Mouse (Mus musculus) stomach, embryonic 14.5 days (tissue): ENCODE measurements around the gene Inppl1. TPM values are rescaled to one million over a fixed set of nuclear protein-coding genes. Genes with fewer than 3 reads are reported as not detected.

ENCODE experiments used
- ATAC-seq: fragments of 200-750 bp; cut with Nextera tagmentation; 2 replicates; pipeline ENCODE4 v1.8.0; 2017; ENCODE audit warnings: low read depth, moderate TSS enrichment; ENCODE audit not compliant: insufficient number of reproducible peaks, insufficient read depth, low FRiP score
- H3K27ac ChIP-seq: fragments of 300-500 bp; sonication (generic); 2 replicates; pipeline ENCODE4 v1.5.1; 2014; ENCODE audit warnings: mild to moderate bottlenecking, low read length, moderate library complexity, mixed read lengths
- H3K27me3 ChIP-seq: fragments of 300-500 bp; sonication (generic); 2 replicates; pipeline ENCODE4 v1.6.1; 2014; ENCODE audit warnings: low read length, control low read depth, mixed read lengths; ENCODE audit not compliant: control insufficient read depth, insufficient read depth
- H3K36me3 ChIP-seq: fragments of 300-500 bp; sonication (generic); 2 replicates; pipeline ENCODE4 v1.6.1; 2014; ENCODE audit warnings: mild to moderate bottlenecking, control low read depth, low read length, moderate library complexity, mixed read lengths; ENCODE audit not compliant: control insufficient read depth, insufficient read depth
- H3K4me1 ChIP-seq: fragments of 300-500 bp; sonication (generic); 2 replicates; pipeline ENCODE4 v1.6.1; 2014; ENCODE audit warnings: low read length, control low read depth, mixed read lengths; ENCODE audit not compliant: control insufficient read depth, insufficient read depth
- H3K4me2 ChIP-seq: fragments of 300-500 bp; sonication (generic); replicated peaks from 2 replicates; pipeline ENCODE4 v1.6.1; 2014; ENCODE audit warnings: low read depth, low read length, control low read depth
- H3K4me3 ChIP-seq: fragments of 300-500 bp; sonication (generic); 2 replicates; pipeline ENCODE4 v1.5.1; 2014; ENCODE audit warnings: low read depth, low read length, control low read depth
- H3K9ac ChIP-seq: fragments of 300-500 bp; sonication (generic); replicated peaks from 2 replicates; pipeline ENCODE4 v1.6.1; 2014; ENCODE audit warnings: low read depth, mild to moderate bottlenecking, control low read depth, low read length, moderate library complexity, mixed read lengths
- H3K9me3 ChIP-seq: fragments of 300-500 bp; sonication (generic); 2 replicates; pipeline ENCODE4 v1.6.1; 2016; ENCODE audit warnings: low read depth, low read length, control low read depth; ENCODE audit not compliant: control insufficient read depth
- WGBS: fragments of 180-500 bp; shearing (Covaris S2); extraction: QIAGEN DNeasy Blood & Tissue Kit; methylation state at CpG from one replicate; pipeline ENCODE4 v1.1.7; 2014; 5-methylcytosine and 5-hydroxymethylcytosine counted together
- polyA plus RNA-seq: library from polyadenylated mRNA; unstranded; fragments of >200 nt; fragmentation: Nextera tagmentation; extraction: Ambion mirVana; gene quantifications from 2 replicates; pipeline ENCODE4 v1.2.1, GENCODE M21; 2014

The Inppl1 gene
- polyA plus RNA-seq, 1 experiment from 2014 or later: 21.6 TPM

- H3K27me3 ChIP-seq: no peaks in the 10 kb centered on the region
- peak overlapping the region; percentile 94 for H3K4me3 ChIP-seq
- peaks cover 17% of the 10 kb centered on the region for H3K4me1 ChIP-seq
- H3K9ac ChIP-seq: peak overlapping the region; percentile 94; the same call in 1 of the 2 replicates
- peak overlapping the region; percentile 57 for H3K4me2 ChIP-seq
- H3K9me3 ChIP-seq: no peaks in the 10 kb centered on the region
- peaks cover 33% of the 10 kb centered on the region for H3K36me3 ChIP-seq
- H3K27ac ChIP-seq: peak overlapping the region; percentile 98
- ATAC-seq: no peak
- WGBS: 22% methylated on average over 5 of the region's 5 CpGs
Observed at GRCm38 (mm10) chr7:101835457-101836109, 2.4 kb downstream of the Inppl1 start.

GRCm38 (mm10) chr7:101834903-101835302 lies 3.1 kb downstream of the Inppl1 start:
- Histone ChIP-seq H3K27ac (no peak overlapping the region), H3K9ac (no peak overlapping the region), H3K4me2 (peak overlapping the region; percentile 57), H3K9me3 (no peaks in the 10 kb centered on the region), H3K4me1 (peaks cover 17% of the 10 kb centered on the region), H3K36me3 (peaks cover 40% of the 10 kb centered on the region), H3K4me3 (peak overlapping the region; percentile 94; the same call in 1 of the 2 replicates), H3K27me3 (no peaks in the 10 kb centered on the region)
- ATAC-seq: no peak
- 45% methylated on average over 3 of the region's 3 CpGs for WGBS

GRCm38 (mm10) chr7:101833916-101834584 lies 4.0 kb downstream of the Inppl1 start:
- Histone ChIP-seq H3K9me3 (no peaks in the 10 kb centered on the region), H3K36me3 (peaks cover 48% of the 10 kb centered on the region), H3K4me2 (no peak overlapping the region), H3K4me1 (peaks cover 17% of the 10 kb centered on the region), H3K4me3 (no peak overlapping the region), H3K27me3 (no peaks in the 10 kb centered on the region), H3K27ac (no peak overlapping the region), H3K9ac (no peak overlapping the region)
- WGBS: 53% methylated on average over 3 of the region's 3 CpGs
- no peak for ATAC-seq

- no peaks in the 10 kb centered on the region for H3K9me3 ChIP-seq
- no peaks in the 10 kb centered on the region for H3K27me3 ChIP-seq
- ATAC-seq: no peak
- peaks cover 55% of the 10 kb centered on the region for H3K36me3 ChIP-seq
- 57% methylated on average over 5 of the region's 5 CpGs for WGBS
- no peak overlapping the region for H3K4me2 ChIP-seq
- no peak overlapping the region for H3K4me3 ChIP-seq
- no peak overlapping the region for H3K27ac ChIP-seq
- H3K4me1 ChIP-seq: peaks cover 17% of the 10 kb centered on the region
- no peak overlapping the region for H3K9ac ChIP-seq
Observed at GRCm38 (mm10) chr7:101833352-101833751, 4.7 kb downstream of the Inppl1 start.

GRCm38 (mm10) chr7:101832372-101832771 lies 5.7 kb downstream of the Inppl1 start:
- Histone ChIP-seq H3K4me3 (no peak overlapping the region), H3K9ac (no peak overlapping the region), H3K27ac (no peak overlapping the region), H3K36me3 (peaks cover 64% of the 10 kb centered on the region), H3K4me1 (peaks cover 17% of the 10 kb centered on the region), H3K4me2 (no peak overlapping the region), H3K27me3 (no peaks in the 10 kb centered on the region), H3K9me3 (no peaks in the 10 kb centered on the region)
- WGBS: 93% methylated on average over 4 of the region's 4 CpGs
- ATAC-seq: no peak

- no peak for ATAC-seq
- Histone ChIP-seq H3K4me1 (peaks cover 17% of the 10 kb centered on the region), H3K4me3 (no peak overlapping the region), H3K4me2 (no peak overlapping the region), H3K27me3 (no peaks in the 10 kb centered on the region), H3K27ac (no peak overlapping the region), H3K36me3 (peaks cover 74% of the 10 kb centered on the region), H3K9me3 (no peaks in the 10 kb centered on the region), H3K9ac (no peak overlapping the region)
- 86% methylated on average over 8 of the region's 8 CpGs for WGBS
Observed at GRCm38 (mm10) chr7:101831437-101831836, 6.6 kb downstream of the Inppl1 start.

- Histone ChIP-seq H3K36me3 (peaks cover 83% of the 10 kb centered on the region), H3K4me3 (no peak overlapping the region), H3K27me3 (no peaks in the 10 kb centered on the region), H3K27ac (no peak overlapping the region), H3K4me2 (no peak overlapping the region), H3K9ac (no peak overlapping the region), H3K9me3 (no peaks in the 10 kb centered on the region), H3K4me1 (peaks cover 15% of the 10 kb centered on the region)
- WGBS: 93% methylated on average over 3 of the region's 3 CpGs
- ATAC-seq: no peak
Observed at GRCm38 (mm10) chr7:101830373-101830772, 7.7 kb downstream of the Inppl1 start.

GRCm38 (mm10) chr7:101823758-101824630 lies 14.0 kb downstream of the Inppl1 start:
- WGBS: 84% methylated on average over 18 of the region's 18 CpGs
- no peak for ATAC-seq
- no peak overlapping the region for H3K9ac ChIP-seq
- H3K4me3 ChIP-seq: no peak overlapping the region
- peaks cover 25% of the 10 kb centered on the region for H3K27me3 ChIP-seq
- H3K27ac ChIP-seq: no peak overlapping the region
- H3K36me3 ChIP-seq: peaks cover 47% of the 10 kb centered on the region
- 0 out of 2 replicates have a peak, but pooled peaks cover 4% of the 10 kb centered on the region for H3K4me1 ChIP-seq
- H3K9me3 ChIP-seq: no peaks in the 10 kb centered on the region
- H3K4me2 ChIP-seq: no peak overlapping the region
